Mouse (Mus musculus) lung, postnatal 0 days (tissue): ENCODE results near the gene Gpc5. TPM values are rescaled to one million over a fixed set of nuclear protein-coding genes. Genes with fewer than 3 reads are reported as not detected.

ENCODE experiments used
- ATAC-seq: fragments of 200-750 bp; cut with Nextera tagmentation; 2 replicates; pipeline ENCODE4 v1.8.0; 2017; ENCODE audit warnings: moderate library complexity
- DNase-seq: peaks from one replicate; pipeline ENCODE4 v3.0.0-alpha.2; 2016; ENCODE audit warnings: low spot score
- H3K27ac ChIP-seq: fragments of 300-500 bp; sonication (generic); 2 replicates; pipeline ENCODE4 v1.5.1; 2014; ENCODE audit warnings: antibody characterized with exemption, mild to moderate bottlenecking, low read length, mixed read lengths
- H3K27me3 ChIP-seq: fragments of 300-500 bp; sonication (generic); replicated peaks from 2 replicates; pipeline ENCODE4 v1.6.1; 2014; ENCODE audit warnings: low read length, mixed read lengths; ENCODE audit not compliant: insufficient read depth
- H3K36me3 ChIP-seq: fragments of 300-500 bp; sonication (generic); 2 replicates; pipeline ENCODE4 v1.6.1; 2014; ENCODE audit warnings: low read length, mixed read lengths; ENCODE audit not compliant: insufficient read depth
- H3K4me1 ChIP-seq: fragments of 300-500 bp; sonication (generic); 2 replicates; pipeline ENCODE4 v1.6.1; 2014; ENCODE audit warnings: antibody characterized with exemption, low read depth, low read length, mixed read lengths; ENCODE audit not compliant: insufficient read depth
- H3K4me2 ChIP-seq: fragments of 300-500 bp; sonication (generic); replicated peaks from 2 replicates; pipeline ENCODE4 v1.6.1; 2014; ENCODE audit warnings: low read depth, mild to moderate bottlenecking, low read length, moderate library complexity, mixed read lengths
- H3K4me3 ChIP-seq: fragments of 300-500 bp; sonication (generic); 2 replicates; pipeline ENCODE4 v1.5.1; 2014; ENCODE audit warnings: low read depth, low read length
- H3K9ac ChIP-seq: fragments of 300-500 bp; sonication (generic); replicated peaks from 2 replicates; pipeline ENCODE4 v1.6.1; 2014; ENCODE audit warnings: low read depth, mild to moderate bottlenecking
- H3K9me3 ChIP-seq: fragments of 300-500 bp; sonication (generic); 2 replicates; pipeline ENCODE4 v1.6.1; 2016; ENCODE audit warnings: low read length, mixed read lengths
- CTCF ChIP-seq: IDR thresholded peaks from 2 replicates; pipeline ENCODE4 v1.5.1; 2016; ENCODE audit warnings: antibody characterized with exemption, mild to moderate bottlenecking
- EP300 ChIP-seq: IDR thresholded peaks from 2 replicates; pipeline ENCODE4 v1.6.1; 2016; ENCODE audit warnings: antibody characterized with exemption, mild to moderate bottlenecking, control low read depth
- WGBS: fragments of 180-500 bp; shearing (Covaris S2); extraction: QIAGEN DNeasy Blood & Tissue Kit; methylation state at CpG from one replicate; pipeline ENCODE4 v1.1.7; 2014; 5-methylcytosine and 5-hydroxymethylcytosine counted together
- polyA plus RNA-seq: library from polyadenylated mRNA; unstranded; fragments of >200 nt; fragmentation: Nextera tagmentation; extraction: Ambion mirVana; gene quantifications from 2 replicates; pipeline ENCODE4 v1.2.1, GENCODE M21; 2015

Gene Gpc5
- polyA plus RNA-seq, 1 experiment from 2014 or later, result 0.16 TPM

DNA sequence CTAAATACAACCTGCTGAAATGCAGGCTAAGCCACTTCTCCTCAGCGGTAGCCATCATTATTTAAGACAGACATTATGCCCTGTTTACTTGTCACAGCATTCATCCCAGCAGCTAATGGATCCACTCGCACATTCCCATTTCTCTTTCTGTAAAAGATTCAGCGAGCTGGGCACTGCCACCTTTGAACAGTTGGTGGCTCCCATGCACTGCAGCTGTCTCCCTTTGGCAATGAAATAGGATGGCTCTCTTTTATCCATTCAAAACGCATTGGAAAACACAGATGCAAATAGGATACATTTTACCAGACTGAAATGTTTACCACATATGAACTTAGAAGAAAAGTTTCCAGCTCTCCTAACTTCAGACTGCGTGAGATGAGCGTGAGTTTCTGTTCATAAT is 21.5 kb upstream of the Gpc5 start:
- TF ChIP-seq EP300 (no peak), CTCF (peak; percentile 80)
- Histone ChIP-seq H3K36me3 (no peaks in the 10 kb centered on the region), H3K27me3 (no peaks in the 10 kb centered on the region), H3K4me2 (no peak overlapping the region), H3K27ac (no peak overlapping the region), H3K4me3 (no peak overlapping the region), H3K4me1 (no peaks in the 10 kb centered on the region), H3K9me3 (no peaks in the 10 kb centered on the region), H3K9ac (no peak overlapping the region)
- ATAC-seq (no peak), DNase-seq (peak; percentile 32)
- WGBS, result 37% methylated on average over 6 of the region's 6 CpGs

DNA sequence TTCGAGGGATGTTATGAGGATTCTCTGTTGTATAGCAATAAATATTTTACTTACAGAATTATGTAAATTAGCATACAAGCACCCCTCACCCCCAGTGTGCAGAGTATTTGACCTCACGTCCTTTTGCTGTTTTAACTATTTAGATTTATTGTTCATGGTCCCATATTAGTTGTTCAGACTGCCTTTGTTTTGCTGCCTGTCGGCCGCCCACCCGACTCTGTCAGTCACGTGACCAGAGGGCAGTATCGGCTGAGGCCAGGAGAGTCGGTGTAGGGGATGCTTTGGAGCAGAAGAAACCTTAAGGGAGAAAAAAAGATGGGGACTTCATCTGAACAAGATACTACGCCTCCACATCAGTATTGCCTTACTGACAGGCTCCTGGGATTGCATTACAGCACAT is 14.7 kb upstream of the Gpc5 start:
- WGBS, result 38% methylated on average over 9 of the region's 9 CpGs
- Histone ChIP-seq H3K4me3 (no peak overlapping the region), H3K27me3 (no peaks in the 10 kb centered on the region), H3K4me1 (no peaks in the 10 kb centered on the region), H3K9me3 (no peaks in the 10 kb centered on the region), H3K27ac (no peak overlapping the region), H3K4me2 (no peak overlapping the region), H3K36me3 (no peaks in the 10 kb centered on the region), H3K9ac (no peak overlapping the region)
- DNase-seq, result no peak
- TF ChIP-seq CTCF, result no peak
- TF ChIP-seq EP300, result no peak
- ATAC-seq, result no peak

DNA sequence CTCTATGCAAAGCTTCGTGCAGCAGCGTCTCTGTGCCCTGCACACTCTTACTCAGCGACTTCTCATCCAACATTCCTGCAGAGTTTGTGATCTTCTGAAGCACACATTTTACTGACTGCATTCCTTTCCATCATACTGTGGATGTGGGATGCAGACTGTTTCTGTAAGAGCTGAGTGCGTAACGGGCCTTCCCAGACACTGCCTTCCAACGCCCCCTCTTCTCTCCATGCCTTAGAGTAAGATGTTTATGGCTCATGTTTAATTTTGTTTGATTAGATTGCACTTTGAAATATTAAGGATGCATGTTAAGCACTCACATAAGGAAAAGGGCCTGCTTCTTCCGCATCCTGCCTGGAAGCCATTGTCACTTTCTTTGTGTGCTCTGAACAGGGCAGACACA is 14.0 kb upstream of the Gpc5 start:
- H3K4me2 ChIP-seq, result no peak overlapping the region
- H3K9ac ChIP-seq, result no peak overlapping the region
- H3K9me3 ChIP-seq, result no peaks in the 10 kb centered on the region
- ATAC-seq (no peak), DNase-seq (no peak)
- no peaks in the 10 kb centered on the region for H3K4me1 ChIP-seq
- H3K27me3 ChIP-seq, result no peaks in the 10 kb centered on the region
- no peaks in the 10 kb centered on the region for H3K36me3 ChIP-seq
- TF ChIP-seq EP300, result no peak
- no peak for TF ChIP-seq CTCF
- H3K27ac ChIP-seq, result no peak overlapping the region
- H3K4me3 ChIP-seq, result no peak overlapping the region
- WGBS, result 69% methylated on average over 7 of the region's 7 CpGs

DNA sequence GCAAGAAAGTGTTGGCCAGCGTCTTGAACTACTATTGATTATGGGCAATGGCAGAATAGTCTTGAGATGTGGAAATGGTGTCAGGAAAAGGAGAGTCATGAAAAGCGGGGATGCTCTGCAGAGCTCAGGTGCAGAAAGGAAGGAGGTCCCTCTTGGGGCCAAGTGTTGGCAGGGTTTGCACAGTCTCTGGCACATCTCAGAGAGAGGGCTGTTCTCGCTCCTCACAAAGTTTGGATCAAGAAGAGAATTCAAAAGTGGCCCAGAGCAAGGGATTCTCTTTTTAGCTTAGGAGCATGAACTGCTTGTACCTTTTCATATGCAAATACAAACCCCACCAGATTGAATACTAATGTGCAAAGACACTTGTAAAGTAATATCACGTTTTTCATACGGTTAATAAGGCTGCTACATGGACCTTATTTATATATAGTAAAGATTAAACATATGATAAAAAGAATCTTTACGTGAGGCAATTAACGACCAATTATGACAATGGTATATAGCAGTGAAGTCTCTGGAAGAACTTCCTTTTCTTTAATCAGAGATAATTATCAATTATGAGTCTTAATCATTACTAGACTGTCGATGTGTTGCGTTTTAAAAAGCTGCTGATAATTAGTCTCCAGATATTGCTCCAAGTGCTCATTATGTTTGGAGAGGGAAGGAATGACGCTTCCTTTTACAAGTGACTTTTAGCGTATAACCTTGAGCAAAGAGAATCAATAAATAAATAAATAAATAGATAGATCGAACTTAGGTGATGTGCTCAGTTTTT is 10.1 kb upstream of the Gpc5 start:
- no peak overlapping the region for H3K4me3 ChIP-seq
- DNase-seq (no peak), ATAC-seq (no peak)
- H3K4me1 ChIP-seq, result no peaks in the 10 kb centered on the region
- no peaks in the 10 kb centered on the region for H3K9me3 ChIP-seq
- WGBS, result 79% methylated on average over 12 of the region's 12 CpGs
- H3K36me3 ChIP-seq, result no peaks in the 10 kb centered on the region
- no peak overlapping the region for H3K4me2 ChIP-seq
- no peak for TF ChIP-seq CTCF
- TF ChIP-seq EP300, result no peak
- no peak overlapping the region for H3K9ac ChIP-seq
- H3K27me3 ChIP-seq, result no peaks in the 10 kb centered on the region
- no peak overlapping the region for H3K27ac ChIP-seq

DNA sequence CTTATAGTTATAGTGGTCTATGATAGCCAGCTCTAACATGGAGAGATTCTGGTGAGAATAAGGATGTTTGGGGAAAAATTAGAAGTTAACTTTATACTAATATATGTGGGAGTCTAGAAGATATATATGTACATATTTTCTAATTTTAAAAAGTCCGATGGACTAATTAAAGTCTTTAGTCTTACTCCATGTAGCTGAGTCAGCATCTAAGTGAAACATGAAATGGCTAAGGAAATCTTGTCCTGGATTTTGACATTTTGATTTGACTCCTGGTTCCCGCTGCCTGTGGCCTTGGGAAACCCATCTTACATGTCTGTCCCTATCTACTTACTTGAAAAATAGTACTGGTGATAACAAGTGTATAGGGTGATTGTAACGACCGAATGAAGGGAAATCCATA is 1.5 kb upstream of the Gpc5 start:
- WGBS, result 84% methylated on average over 4 of the region's 4 CpGs
- no peak for TF ChIP-seq CTCF
- no peak for TF ChIP-seq EP300

DNA sequence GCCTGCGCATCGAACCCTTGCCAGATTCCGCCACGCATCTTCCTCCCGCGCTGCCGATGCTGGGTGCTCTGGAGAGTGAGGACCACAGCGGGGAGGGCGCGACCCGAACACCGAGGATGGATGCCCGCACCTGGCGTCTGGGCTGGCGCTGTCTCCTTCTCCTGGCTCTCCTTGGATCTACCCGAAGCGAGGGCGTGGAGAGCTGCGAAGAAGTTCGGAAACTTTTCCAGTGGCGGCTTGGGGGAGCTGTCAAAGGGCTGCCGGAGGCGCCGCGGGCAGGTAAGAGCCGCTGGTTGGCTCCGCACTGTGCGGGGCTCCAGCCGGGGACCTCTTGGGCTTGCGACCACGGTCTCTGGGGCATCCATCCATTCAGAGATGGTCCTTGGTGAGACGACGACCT is 495 bp downstream of the Gpc5 start:
- H3K27ac ChIP-seq, result no peak overlapping the region
- H3K4me3 ChIP-seq, result peak overlapping the region; percentile 39
- no peaks in the 10 kb centered on the region for H3K36me3 ChIP-seq
- peak; percentile 9 for DNase-seq
- 3% methylated on average over 31 of the region's 33 CpGs for WGBS
- H3K27me3 ChIP-seq, result peaks cover 18% of the 10 kb centered on the region; the same call in 1 of the 2 replicates
- H3K9me3 ChIP-seq, result no peaks in the 10 kb centered on the region
- ATAC-seq, result peak; percentile 31
- TF ChIP-seq CTCF, result no peak
- TF ChIP-seq EP300, result no peak
- H3K9ac ChIP-seq, result no peak overlapping the region
- H3K4me1 ChIP-seq, result no peaks in the 10 kb centered on the region
- peak overlapping the region; percentile 78 for H3K4me2 ChIP-seq

More for the DNA sequence above, 1.5 kb upstream of the Gpc5 start:
- Histone ChIP-seq H3K4me2 (no peak overlapping the region), H3K27ac (no peak overlapping the region), H3K4me3 (no peak overlapping the region), H3K9ac (no peak overlapping the region), H3K27me3 (peaks cover 18% of the 10 kb centered on the region; the same call in 1 of the 2 replicates), H3K4me1 (no peaks in the 10 kb centered on the region), H3K9me3 (no peaks in the 10 kb centered on the region), H3K36me3 (no peaks in the 10 kb centered on the region)
- ATAC-seq, result no peak
- DNase-seq, result no peak
